Mouse (Mus musculus) erythroblast, embryonic 14.5 days (primary cell): ENCODE results near the gene Tmem108. TPM values are rescaled to one million over a fixed set of nuclear protein-coding genes. Genes with fewer than 3 reads are reported as not detected.

ENCODE experiments used
- H3K27me3 ChIP-seq: 2 replicates; pipeline ENCODE4 v1.6.1; 2012; ENCODE audit warnings: inconsistent platforms; ENCODE audit not compliant: control insufficient read depth
- H3K36me3 ChIP-seq: 2 replicates; pipeline ENCODE4 v1.6.1; 2012; ENCODE audit warnings: mild to moderate bottlenecking, inconsistent platforms; ENCODE audit not compliant: control insufficient read depth
- H3K4me1 ChIP-seq: 2 replicates; pipeline ENCODE4 v1.6.1; 2012; ENCODE audit warnings: inconsistent platforms; ENCODE audit not compliant: control insufficient read depth
- H3K4me3 ChIP-seq: replicated peaks from 2 replicates; pipeline ENCODE3; 2012; ENCODE audit warnings: moderate library complexity, mild to moderate bottlenecking, inconsistent platforms
- H3K9me3 ChIP-seq: 2 replicates; pipeline ENCODE4 v1.6.1; 2012; ENCODE audit warnings: low read length, inconsistent platforms, mixed read lengths; ENCODE audit not compliant: control insufficient read depth
- GATA1 ChIP-seq: IDR thresholded peaks from 2 replicates; pipeline ENCODE4 v1.6.1; 2012; ENCODE audit warnings: low read length, inconsistent platforms, mixed read lengths
- TAL1 ChIP-seq: IDR thresholded peaks from 3 replicates; pipeline ENCODE4 v1.6.1; 2012; ENCODE audit warnings: low read length, inconsistent platforms, mixed read lengths
- polyA plus RNA-seq: library from polyadenylated mRNA; stranded (reverse); fragments of >175 nt; gene quantifications from 2 replicates; pipeline ENCODE4 v1.2.3, GENCODE M21; 2012

Gene Tmem108
- polyA plus RNA-seq, 1 experiment, result not detected

GRCm38 (mm10) chr9:103544599-103544998 is 217.0 kb downstream of the Tmem108 start:
- H3K36me3 ChIP-seq, result no peaks in the 10 kb centered on the region
- no peak overlapping the region for H3K4me3 ChIP-seq
- H3K4me1 ChIP-seq, result no peaks in the 10 kb centered on the region
- TF ChIP-seq GATA1 (no peak), TAL1 (no peak)
- H3K27me3 ChIP-seq, result no peaks in the 10 kb centered on the region
- no peaks in the 10 kb centered on the region for H3K9me3 ChIP-seq

DNA sequence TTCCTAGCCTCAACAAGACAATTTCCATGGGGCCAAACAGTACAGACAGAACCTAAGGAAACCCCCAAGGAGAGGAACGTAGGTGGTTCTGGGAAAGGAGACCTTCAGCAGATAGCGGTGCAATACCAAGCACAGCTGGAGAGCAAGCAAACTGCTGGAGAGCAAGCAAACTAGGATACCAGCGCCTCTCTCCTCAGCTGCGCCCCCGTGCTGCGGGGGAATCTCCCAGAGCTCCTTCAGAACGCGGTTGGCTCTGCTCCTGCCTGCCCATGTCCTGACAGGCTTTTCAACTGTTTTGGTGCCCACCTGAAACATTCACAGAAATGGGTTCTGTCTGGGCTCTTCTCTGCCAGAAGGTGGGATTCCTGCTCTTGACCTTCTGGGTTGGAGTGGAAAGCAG is 221.1 kb downstream of the Tmem108 start:
- H3K4me1 ChIP-seq, result no peaks in the 10 kb centered on the region
- no peak overlapping the region for H3K4me3 ChIP-seq
- no peaks in the 10 kb centered on the region for H3K9me3 ChIP-seq
- no peaks in the 10 kb centered on the region for H3K27me3 ChIP-seq
- no peaks in the 10 kb centered on the region for H3K36me3 ChIP-seq
- TF ChIP-seq TAL1, result no peak
- no peak for TF ChIP-seq GATA1

DNA sequence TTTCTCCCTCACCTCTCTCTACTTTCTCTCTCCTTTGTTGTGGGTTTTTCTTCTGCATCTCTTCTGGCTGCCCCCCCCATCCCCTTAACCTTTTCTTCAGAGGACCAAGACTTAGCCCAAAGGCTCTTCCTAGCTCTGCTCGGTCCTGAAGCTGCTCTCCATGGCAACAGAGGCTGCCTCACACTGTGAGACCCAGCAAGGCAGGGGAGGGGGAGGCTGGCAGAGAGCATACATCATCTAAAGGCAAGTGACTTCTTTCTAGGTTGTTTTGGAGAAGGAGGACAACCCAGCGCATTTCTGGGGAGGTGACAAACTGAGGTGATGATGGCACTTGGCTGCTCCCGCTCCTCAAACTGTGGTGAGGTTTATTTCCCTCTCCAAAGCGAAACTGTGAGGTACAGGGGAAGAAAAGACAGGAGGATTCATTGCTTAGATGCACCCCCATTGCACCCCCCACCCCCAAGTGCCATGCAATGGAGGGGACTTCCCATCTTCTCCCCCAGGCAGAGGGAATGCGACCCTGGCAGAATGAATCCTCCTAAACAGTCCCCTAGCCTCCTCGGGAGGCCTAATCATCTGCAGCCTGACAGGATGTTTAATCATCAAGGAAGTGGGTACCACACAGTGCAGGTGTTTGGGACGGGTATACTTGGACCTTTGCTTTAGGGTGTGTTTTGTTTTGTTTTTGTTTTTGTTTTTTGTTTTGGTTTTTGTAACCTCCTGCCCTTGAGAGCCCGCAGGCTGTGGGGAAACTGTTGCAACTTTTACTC is 223.4 kb downstream of the Tmem108 start:
- TF ChIP-seq GATA1 (no peak), TAL1 (no peak)
- H3K4me1 ChIP-seq, result no peaks in the 10 kb centered on the region
- no peaks in the 10 kb centered on the region for H3K9me3 ChIP-seq
- no peak overlapping the region for H3K4me3 ChIP-seq
- no peaks in the 10 kb centered on the region for H3K36me3 ChIP-seq
- no peaks in the 10 kb centered on the region for H3K27me3 ChIP-seq

DNA sequence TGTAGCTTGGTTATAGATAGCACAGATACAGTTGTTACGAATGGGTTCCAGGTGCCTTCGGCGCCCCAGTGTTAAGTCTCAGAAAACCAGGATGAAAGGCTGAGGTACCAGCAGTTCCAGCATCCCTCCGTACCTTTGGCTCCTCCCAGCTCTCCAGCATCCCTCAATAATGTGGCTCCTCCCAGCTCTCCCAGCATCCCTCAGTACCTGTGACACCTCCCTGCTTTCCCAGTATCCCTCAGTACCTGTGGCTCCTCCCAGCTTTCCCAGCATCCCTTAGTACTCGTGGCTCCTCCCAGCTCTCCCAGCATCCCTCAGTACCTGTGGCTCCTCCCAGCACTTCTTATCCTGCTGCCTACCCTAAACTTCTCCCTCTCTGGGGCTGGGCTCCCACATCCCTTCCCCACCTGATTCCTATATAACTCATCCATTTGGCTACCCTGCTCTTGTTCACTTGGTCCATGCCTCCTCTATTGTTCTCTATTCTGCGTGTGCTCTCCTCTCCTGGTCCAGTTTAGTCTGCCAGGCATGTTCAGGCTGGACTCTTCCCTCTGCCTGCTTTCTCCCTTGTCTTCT is 225.5 kb downstream of the Tmem108 start:
- Histone ChIP-seq H3K4me1 (no peaks in the 10 kb centered on the region), H3K27me3 (no peaks in the 10 kb centered on the region), H3K36me3 (no peaks in the 10 kb centered on the region), H3K4me3 (no peak overlapping the region), H3K9me3 (no peaks in the 10 kb centered on the region)
- TF ChIP-seq TAL1 (no peak), GATA1 (no peak)

GRCm38 (mm10) chr9:103525041-103525537 is 236.5 kb downstream of the Tmem108 start:
- TF ChIP-seq TAL1, result no peak
- TF ChIP-seq GATA1, result no peak
- H3K9me3 ChIP-seq, result no peaks in the 10 kb centered on the region
- no peaks in the 10 kb centered on the region for H3K4me1 ChIP-seq
- no peaks in the 10 kb centered on the region for H3K36me3 ChIP-seq
- no peak overlapping the region for H3K4me3 ChIP-seq
- no peaks in the 10 kb centered on the region for H3K27me3 ChIP-seq

- H3K4me3 ChIP-seq, result no peak overlapping the region
- TF ChIP-seq TAL1 (no peak), GATA1 (no peak)
- H3K4me1 ChIP-seq, result no peaks in the 10 kb centered on the region
- H3K36me3 ChIP-seq, result no peaks in the 10 kb centered on the region
- H3K27me3 ChIP-seq, result no peaks in the 10 kb centered on the region
- H3K9me3 ChIP-seq, result no peaks in the 10 kb centered on the region
These were observed 237.0 kb downstream of the Tmem108 start for GRCm38 (mm10) chr9:103524600-103524999.

DNA sequence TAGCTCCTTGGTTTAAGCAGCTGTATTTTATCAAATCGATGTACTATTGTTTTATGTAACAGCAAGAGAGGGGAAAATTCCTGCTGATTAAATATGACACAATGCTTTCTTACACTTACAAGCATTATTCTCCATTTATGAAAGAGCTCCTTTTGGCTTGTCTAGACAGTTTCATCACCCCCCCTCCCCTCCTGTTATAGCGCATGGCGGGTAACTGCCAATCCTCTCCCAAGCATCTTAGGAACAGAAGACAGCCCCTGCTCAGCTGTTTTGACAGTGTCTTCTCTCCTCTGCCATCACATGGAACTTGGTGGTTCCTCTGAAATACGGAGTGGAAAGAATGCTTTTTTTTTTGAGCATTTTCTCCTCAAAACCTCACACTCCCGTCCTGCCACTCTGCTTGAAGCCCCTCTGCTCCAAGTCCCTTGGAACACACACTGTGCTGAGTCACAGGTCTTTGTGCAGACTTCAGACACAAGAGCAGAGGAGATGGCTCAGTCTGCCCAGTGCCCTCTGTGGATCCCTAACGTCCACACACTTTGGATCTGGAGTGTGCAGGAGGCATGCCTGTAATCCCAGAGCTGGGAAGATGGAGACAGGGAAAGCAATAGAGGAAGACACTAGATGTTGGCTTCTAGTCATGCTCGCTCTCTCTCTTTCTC is 237.8 kb downstream of the Tmem108 start:
- TF ChIP-seq TAL1 (no peak), GATA1 (no peak)
- H3K9me3 ChIP-seq, result peaks cover 3% of the 10 kb centered on the region; the same call in 1 of the 2 replicates

DNA sequence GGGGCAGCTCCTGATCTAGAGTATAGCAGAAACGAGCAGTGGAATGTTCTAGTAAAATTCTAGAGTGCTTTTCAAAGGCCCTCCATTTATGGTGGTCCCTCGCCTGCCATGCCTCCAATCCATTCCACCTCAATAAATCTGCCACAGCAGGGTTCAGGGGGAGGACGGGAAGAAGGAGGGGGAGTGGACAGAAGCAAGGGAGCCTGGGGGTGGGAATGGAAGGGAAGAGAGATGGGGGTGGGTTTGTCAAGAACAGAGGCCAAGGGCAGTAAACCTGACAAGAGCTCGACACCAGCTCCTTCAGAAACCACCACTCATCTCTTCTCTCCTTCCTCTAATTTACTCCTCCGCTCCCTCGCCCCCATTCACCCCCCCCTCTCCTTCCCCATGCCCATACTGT is 238.6 kb downstream of the Tmem108 start:
- H3K27me3 ChIP-seq, result no peaks in the 10 kb centered on the region
- no peak for TF ChIP-seq GATA1
- TF ChIP-seq TAL1, result no peak
- no peaks in the 10 kb centered on the region for H3K36me3 ChIP-seq
- no peaks in the 10 kb centered on the region for H3K4me1 ChIP-seq
- peaks cover 5% of the 10 kb centered on the region; the same call in 1 of the 2 replicates for H3K9me3 ChIP-seq
- no peak overlapping the region for H3K4me3 ChIP-seq

More for the DNA sequence above, 237.8 kb downstream of the Tmem108 start:
- H3K4me1 ChIP-seq, result no peaks in the 10 kb centered on the region
- H3K4me3 ChIP-seq, result no peak overlapping the region
- no peaks in the 10 kb centered on the region for H3K27me3 ChIP-seq
- H3K36me3 ChIP-seq, result no peaks in the 10 kb centered on the region

DNA sequence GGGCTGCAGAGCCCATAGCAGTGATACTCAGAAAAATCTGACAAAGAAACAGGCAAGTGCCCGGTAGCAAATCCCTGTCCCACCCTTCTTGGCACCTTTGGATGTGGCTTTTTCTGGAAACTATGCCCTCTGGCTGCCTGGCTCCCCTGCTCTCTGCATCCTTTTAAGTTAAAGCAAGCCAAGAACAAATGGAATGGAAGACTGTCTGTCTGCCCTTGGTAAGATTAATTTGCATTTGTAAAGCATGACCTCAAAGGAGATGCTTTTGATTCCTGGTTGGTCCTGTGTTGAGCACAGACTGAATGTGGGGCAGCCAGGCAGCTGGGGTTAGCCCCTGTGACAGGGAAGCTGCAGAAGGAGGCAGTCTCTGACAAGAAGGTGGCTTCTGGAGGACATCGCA is 247.8 kb downstream of the Tmem108 start:
- Histone ChIP-seq H3K4me1 (no peaks in the 10 kb centered on the region), H3K4me3 (no peak overlapping the region), H3K9me3 (peaks cover 5% of the 10 kb centered on the region; the same call in 1 of the 2 replicates), H3K36me3 (no peaks in the 10 kb centered on the region), H3K27me3 (no peaks in the 10 kb centered on the region)
- TF ChIP-seq GATA1 (no peak), TAL1 (no peak)
